Mouse (Mus musculus): ENCODE measurements at regions not wholly inside any gene's neighbourhood (a gene's known extent, or its start where the extent isn't known, plus 50 kb on each side); places are given as distances from the start of the nearest gene placed in this dataset.

GRCm38 (mm10) chrX:163669886-163670285 lies 91.2 kb downstream of the Rnf138rt1 start:
- Histone ChIP-seq H3K79me2 (ENCODE audit: control insufficient read depth, insufficient read depth, low read length) (no peaks in the 10 kb centered on the region), H3K9ac (ENCODE audit: low read depth, low read length) (no peak overlapping the region), H3K27ac (replicated peaks; ENCODE audit: insufficient read depth, low read depth, low read length) (no peak overlapping the region), H3K4me1 (ENCODE audit: control insufficient read depth, insufficient read depth, low read length) (no peaks in the 10 kb centered on the region), H3K36me3 (ENCODE audit: control insufficient read depth, insufficient read depth, low read length) (no peaks in the 10 kb centered on the region), H3K27me3 (ENCODE audit: control insufficient read depth, insufficient read depth, low read length) (no peaks in the 10 kb centered on the region), H3K4me3 (ENCODE audit: insufficient read depth, low read depth, low read length) (no peak overlapping the region)
- DNase-seq (ENCODE audit: extremely low read depth, low read depth, low spot score) = peak; percentile 17
- TF ChIP-seq POLR2A (IDR thresholded peaks at IDR 0.05; ENCODE audit: extremely low read depth, insufficient read depth, low read length) = no peak
- peak; percentile 55 for TF ChIP-seq CTCF (IDR thresholded peaks at IDR 0.05; ENCODE audit: low read depth, low read length)
- WGBS = 46% methylated on average over 1 of the region's 1 CpGs

Measured in liver, adult 2 months (tissue).